Mouse (Mus musculus): ENCODE measurements around the gene Foxc2. TPM values are rescaled to one million over a fixed set of nuclear protein-coding genes. Genes with fewer than 3 reads are reported as not detected.

Gene Foxc2
- polyA plus RNA-seq, 1 experiment from 2014 or later, result 0.48 TPM

DNA sequence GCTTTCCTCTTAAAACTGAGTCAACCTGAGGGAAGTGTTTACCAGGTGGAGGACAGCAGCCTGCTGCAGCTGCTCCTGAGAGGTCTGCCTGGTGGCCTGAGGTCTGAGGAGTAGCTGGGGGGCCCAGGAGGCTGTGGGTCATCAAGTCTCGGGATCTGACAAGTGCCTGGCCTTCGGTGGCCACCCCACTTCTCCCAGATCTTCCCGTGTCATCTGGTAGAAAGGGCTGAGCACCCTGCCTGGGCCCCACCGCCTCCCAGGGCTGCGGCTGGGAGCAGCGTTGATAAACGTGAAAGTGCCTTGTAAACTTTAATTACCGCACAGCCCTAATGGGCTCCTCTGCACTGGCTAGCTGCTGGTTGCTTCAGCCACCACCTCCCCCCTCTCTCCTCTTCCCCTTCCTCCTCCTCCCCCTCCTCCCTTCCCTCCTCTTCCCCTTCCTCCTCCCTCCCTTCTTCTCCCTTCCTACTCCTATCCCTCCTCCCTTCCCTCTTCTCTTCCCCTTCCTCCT, 32.7 kb downstream of the Foxc2 start:
- peak; percentile 28; the same call in 1 of the 2 replicates for ATAC-seq
- Histone ChIP-seq H3K27ac (ENCODE audit: low read depth, low read length) (no peak overlapping the region), H3K4me2 (replicated peaks; ENCODE audit: low read depth) (no peak overlapping the region), H3K27me3 (replicated peaks; ENCODE audit: control insufficient read depth, insufficient read depth, low read length) (no peaks in the 10 kb centered on the region), H3K36me3 (ENCODE audit: control insufficient read depth, insufficient read depth) (no peaks in the 10 kb centered on the region), H3K9ac (ENCODE audit: low read depth, low read length) (no peak overlapping the region), H3K4me1 (replicated peaks; ENCODE audit: control insufficient read depth, insufficient read depth, low read length) (no peaks in the 10 kb centered on the region), H3K9me3 (ENCODE audit: control insufficient read depth) (no peaks in the 10 kb centered on the region), H3K4me3 (ENCODE audit: low read depth, low read length) (no peak overlapping the region)
- WGBS, result 10% methylated on average over 8 of the region's 8 CpGs
- no peak for TF ChIP-seq CTCF (IDR thresholded peaks at IDR 0.05; ENCODE audit: low read depth)

DNA sequence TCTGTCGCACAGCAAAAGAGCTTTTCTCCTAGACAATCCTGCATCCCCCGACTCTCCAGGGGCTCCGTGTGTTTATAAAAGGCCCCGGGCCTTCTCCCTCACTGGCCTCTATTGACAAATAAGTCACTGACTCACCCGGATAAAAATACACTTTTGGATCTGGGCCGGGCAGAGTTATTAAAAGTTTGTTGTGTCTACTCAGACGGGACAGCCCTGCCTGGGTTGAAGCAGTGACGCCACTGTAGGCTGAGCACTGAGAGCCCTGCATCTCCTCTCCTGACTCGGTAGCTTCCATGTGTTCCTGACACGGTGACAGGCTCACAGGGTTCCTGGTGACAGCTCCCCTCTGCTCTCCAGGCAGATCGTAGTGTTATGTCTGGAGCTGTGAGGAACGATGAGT, 36.4 kb downstream of the Foxc2 start:
- Histone ChIP-seq H3K4me3 (ENCODE audit: low read depth, low read length) (no peak overlapping the region), H3K4me2 (replicated peaks; ENCODE audit: low read depth) (no peak overlapping the region), H3K36me3 (ENCODE audit: control insufficient read depth, insufficient read depth) (no peaks in the 10 kb centered on the region), H3K27me3 (replicated peaks; ENCODE audit: control insufficient read depth, insufficient read depth, low read length) (no peaks in the 10 kb centered on the region), H3K9me3 (ENCODE audit: control insufficient read depth) (no peaks in the 10 kb centered on the region), H3K9ac (ENCODE audit: low read depth, low read length) (no peak overlapping the region), H3K27ac (ENCODE audit: low read depth, low read length) (no peak overlapping the region), H3K4me1 (replicated peaks; ENCODE audit: control insufficient read depth, insufficient read depth, low read length) (no peaks in the 10 kb centered on the region)
- ATAC-seq, result no peak
- WGBS, result 48% methylated on average over 12 of the region's 12 CpGs
- TF ChIP-seq CTCF (IDR thresholded peaks at IDR 0.05; ENCODE audit: low read depth), result no peak

DNA sequence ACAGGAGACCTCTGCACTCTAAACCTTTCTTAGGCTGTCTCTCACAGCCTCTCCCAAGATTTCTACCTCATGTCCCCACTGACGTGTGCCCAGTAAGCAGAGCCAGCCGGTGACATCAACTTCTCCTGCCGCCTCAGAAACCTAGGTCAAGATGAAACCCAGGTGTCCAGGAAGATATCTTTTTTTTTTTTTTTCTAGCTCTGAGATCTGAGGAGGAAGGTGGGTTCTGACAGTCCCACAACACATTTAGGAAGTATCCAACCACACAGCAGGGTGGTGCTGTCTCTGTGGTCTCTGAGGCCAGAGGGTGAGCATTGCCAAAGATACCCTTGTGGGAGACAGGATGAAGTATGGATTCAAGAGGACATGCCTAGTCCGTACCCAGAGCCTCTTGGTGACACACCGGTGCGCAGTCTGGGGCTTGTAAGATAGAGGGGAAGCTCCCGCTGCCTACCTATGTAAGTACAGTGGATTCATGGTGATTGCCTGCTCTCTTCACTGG, 41.1 kb downstream of the Foxc2 start:
- H3K4me2 ChIP-seq (replicated peaks; ENCODE audit: low read depth), result no peak overlapping the region
- WGBS, result 86% methylated on average over 7 of the region's 7 CpGs

DNA sequence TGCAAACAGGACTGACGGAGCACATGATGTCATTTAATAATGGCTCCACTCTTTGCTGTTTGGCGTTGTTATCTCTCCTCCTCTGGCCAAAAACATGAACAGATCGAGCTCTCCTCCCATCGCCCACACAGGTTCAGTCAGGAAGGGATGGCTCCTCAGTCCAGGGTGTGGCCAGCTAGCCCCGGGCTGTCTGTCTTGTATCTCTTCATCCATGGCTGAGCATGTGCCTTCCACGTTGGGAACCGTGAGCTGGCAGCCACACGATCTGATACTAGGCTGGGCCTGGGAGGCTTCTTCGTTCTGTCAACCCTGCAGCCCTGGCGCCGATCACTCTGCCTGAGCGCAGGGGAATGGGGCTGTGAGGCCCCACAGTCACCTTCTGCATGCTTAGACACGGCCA, 42.8 kb downstream of the Foxc2 start:
- no peaks in the 10 kb centered on the region for H3K36me3 ChIP-seq (ENCODE audit: control insufficient read depth, insufficient read depth)
- H3K9ac ChIP-seq (ENCODE audit: low read depth, low read length), result no peak overlapping the region
- no peak overlapping the region for H3K4me2 ChIP-seq (replicated peaks; ENCODE audit: low read depth)
- no peaks in the 10 kb centered on the region for H3K27me3 ChIP-seq (replicated peaks; ENCODE audit: control insufficient read depth, insufficient read depth, low read length)
- 65% methylated on average over 13 of the region's 13 CpGs for WGBS
- no peaks in the 10 kb centered on the region for H3K4me1 ChIP-seq (replicated peaks; ENCODE audit: control insufficient read depth, insufficient read depth, low read length)
- no peak for ATAC-seq
- H3K4me3 ChIP-seq (ENCODE audit: low read depth, low read length), result no peak overlapping the region
- H3K9me3 ChIP-seq (ENCODE audit: control insufficient read depth), result no peaks in the 10 kb centered on the region
- no peak overlapping the region for H3K27ac ChIP-seq (ENCODE audit: low read depth, low read length)
- no peak for TF ChIP-seq CTCF (IDR thresholded peaks at IDR 0.05; ENCODE audit: low read depth)

More for the DNA sequence above, 41.1 kb downstream of the Foxc2 start:
- Histone ChIP-seq H3K36me3 (ENCODE audit: control insufficient read depth, insufficient read depth) (no peaks in the 10 kb centered on the region), H3K4me1 (replicated peaks; ENCODE audit: control insufficient read depth, insufficient read depth, low read length) (no peaks in the 10 kb centered on the region), H3K4me3 (ENCODE audit: low read depth, low read length) (no peak overlapping the region), H3K9ac (ENCODE audit: low read depth, low read length) (no peak overlapping the region), H3K27ac (ENCODE audit: low read depth, low read length) (no peak overlapping the region), H3K27me3 (replicated peaks; ENCODE audit: control insufficient read depth, insufficient read depth, low read length) (no peaks in the 10 kb centered on the region), H3K9me3 (ENCODE audit: control insufficient read depth) (no peaks in the 10 kb centered on the region)
- no peak for TF ChIP-seq CTCF (IDR thresholded peaks at IDR 0.05; ENCODE audit: low read depth)
- no peak for ATAC-seq

DNA sequence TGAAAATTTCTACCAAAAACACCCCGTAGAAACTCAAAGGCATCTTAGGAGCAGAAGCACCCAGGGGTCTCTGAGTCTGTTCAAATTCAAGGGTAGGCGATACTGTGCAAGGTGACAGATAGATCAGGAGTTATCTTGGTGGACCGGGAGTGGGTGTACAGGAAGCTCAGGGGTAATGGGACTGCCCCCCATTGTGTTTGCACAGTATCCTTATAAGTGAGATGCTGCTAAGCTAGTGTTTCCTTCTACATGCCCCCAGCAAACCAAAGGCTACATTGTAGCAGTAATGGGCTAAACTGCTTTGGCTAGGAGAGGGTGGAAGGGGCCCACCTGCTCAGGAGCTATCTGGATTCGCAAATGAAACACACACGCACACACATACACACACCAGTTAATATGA, 45.5 kb downstream of the Foxc2 start:
- no peak overlapping the region for H3K9ac ChIP-seq (ENCODE audit: low read depth, low read length)
- TF ChIP-seq CTCF (IDR thresholded peaks at IDR 0.05; ENCODE audit: low read depth), result no peak
- no peak overlapping the region for H3K4me2 ChIP-seq (replicated peaks; ENCODE audit: low read depth)
- H3K36me3 ChIP-seq (ENCODE audit: control insufficient read depth, insufficient read depth), result no peaks in the 10 kb centered on the region
- no peaks in the 10 kb centered on the region for H3K27me3 ChIP-seq (replicated peaks; ENCODE audit: control insufficient read depth, insufficient read depth, low read length)
- 88% methylated on average over 5 of the region's 5 CpGs for WGBS
- no peaks in the 10 kb centered on the region for H3K4me1 ChIP-seq (replicated peaks; ENCODE audit: control insufficient read depth, insufficient read depth, low read length)
- ATAC-seq, result no peak
- no peak overlapping the region for H3K4me3 ChIP-seq (ENCODE audit: low read depth, low read length)
- no peaks in the 10 kb centered on the region for H3K9me3 ChIP-seq (ENCODE audit: control insufficient read depth)
- H3K27ac ChIP-seq (ENCODE audit: low read depth, low read length), result no peak overlapping the region

DNA sequence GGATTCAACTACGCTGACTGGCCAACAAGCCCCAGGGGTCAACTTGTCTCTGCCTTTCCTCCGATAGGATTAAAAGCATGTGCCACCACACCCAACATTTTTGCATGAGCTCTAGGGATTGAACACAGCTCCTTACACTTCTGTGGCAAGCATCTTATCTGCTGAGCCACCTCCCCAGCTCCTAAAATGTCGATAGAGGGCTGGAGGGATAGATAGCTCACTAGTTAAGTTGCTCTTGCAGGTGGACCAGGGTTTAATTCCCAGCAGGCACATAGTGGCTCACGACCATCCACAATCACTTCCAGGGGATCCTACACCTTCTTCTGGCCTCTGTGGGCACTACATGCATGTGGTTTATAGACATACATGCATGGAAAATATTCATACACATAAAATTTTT, 46.4 kb downstream of the Foxc2 start:
- Histone ChIP-seq H3K9ac (ENCODE audit: low read depth, low read length) (no peak overlapping the region), H3K4me3 (ENCODE audit: low read depth, low read length) (no peak overlapping the region), H3K4me1 (replicated peaks; ENCODE audit: control insufficient read depth, insufficient read depth, low read length) (no peaks in the 10 kb centered on the region), H3K9me3 (ENCODE audit: control insufficient read depth) (no peaks in the 10 kb centered on the region), H3K27ac (ENCODE audit: low read depth, low read length) (no peak overlapping the region), H3K36me3 (ENCODE audit: control insufficient read depth, insufficient read depth) (no peaks in the 10 kb centered on the region), H3K4me2 (replicated peaks; ENCODE audit: low read depth) (no peak overlapping the region), H3K27me3 (replicated peaks; ENCODE audit: control insufficient read depth, insufficient read depth, low read length) (no peaks in the 10 kb centered on the region)
- TF ChIP-seq CTCF (IDR thresholded peaks at IDR 0.05; ENCODE audit: low read depth), result no peak
- no peak for ATAC-seq
- 59% methylated on average over 4 of the region's 4 CpGs for WGBS
